Mouse (Mus musculus) right cerebral cortex, postnatal 4 days (tissue): ENCODE measurements around the gene Slc7a8.

Experiments
- DNase-seq: peaks from one replicate; pipeline ENCODE4 v3.0.0-alpha.2; 2022

Slc7a8 gene

GRCm38 (mm10) chr14:54735221-54735620 lies 46.5 kb downstream of the Slc7a8 start:
- DNase-seq: no peak

- DNase-seq: no peak
Observed at GRCm38 (mm10) chr14:54734004-54734403, 47.7 kb downstream of the Slc7a8 start.

GRCm38 (mm10) chr14:54732206-54732605 lies 49.5 kb downstream of the Slc7a8 start:
- DNase-seq: no peak

GRCm38 (mm10) chr14:54730305-54730704 lies 51.4 kb downstream of the Slc7a8 start:
- no peak for DNase-seq

GRCm38 (mm10) chr14:54728823-54729653 lies 52.7 kb downstream of the Slc7a8 start:
- DNase-seq: no peak

- no peak for DNase-seq
Observed at GRCm38 (mm10) chr14:54727565-54727964, 54.2 kb downstream of the Slc7a8 start.

- no peak for DNase-seq
Observed at GRCm38 (mm10) chr14:54724049-54724448, 57.7 kb downstream of the Slc7a8 start.

GRCm38 (mm10) chr14:54721711-54722110 lies 60.0 kb downstream of the Slc7a8 start:
- DNase-seq: no peak

- no peak for DNase-seq
Observed at GRCm38 (mm10) chr14:54720654-54721350, 60.9 kb downstream of the Slc7a8 start.

GRCm38 (mm10) chr14:54720041-54720440 lies 61.7 kb downstream of the Slc7a8 start:
- no peak for DNase-seq

GRCm38 (mm10) chr14:54715402-54715801 lies 66.3 kb downstream of the Slc7a8 start:
- no peak for DNase-seq

- DNase-seq: peak; percentile 25
Observed at GRCm38 (mm10) chr14:54714617-54715081, 67.1 kb downstream of the Slc7a8 start.

GRCm38 (mm10) chr14:54714121-54714520 lies 67.6 kb downstream of the Slc7a8 start:
- peak; percentile 50 for DNase-seq

- DNase-seq: no peak
Observed at GRCm38 (mm10) chr14:54712861-54713260, 68.9 kb downstream of the Slc7a8 start.

- no peak for DNase-seq
Observed at GRCm38 (mm10) chr14:54712074-54712473, 69.7 kb downstream of the Slc7a8 start, which contains the start of gene Cebpe. TSS of gene Cebpe (minus strand) at chr14:54712174.

- DNase-seq: no peak
Observed at GRCm38 (mm10) chr14:54709054-54709453, 72.7 kb downstream of the Slc7a8 start.

- DNase-seq: no peak
Observed at GRCm38 (mm10) chr14:54706589-54707320, 75.0 kb downstream of the Slc7a8 start.

- no peak for DNase-seq
Observed at GRCm38 (mm10) chr14:54705844-54706243, 75.9 kb downstream of the Slc7a8 start.

- DNase-seq: no peak
Observed at GRCm38 (mm10) chr14:54703207-54703606, 78.5 kb downstream of the Slc7a8 start.

GRCm38 (mm10) chr14:54701298-54701697 lies 80.4 kb downstream of the Slc7a8 start:
- DNase-seq: peak; percentile 75

GRCm38 (mm10) chr14:54699586-54699985 lies 82.2 kb downstream of the Slc7a8 start:
- DNase-seq: no peak

GRCm38 (mm10) chr14:54698733-54699132 lies 83.0 kb downstream of the Slc7a8 start, which contains the start of gene Gm29776:
TSS of gene Gm29776 (minus strand) at chr14:54698833.
- no peak for DNase-seq

GRCm38 (mm10) chr14:54696752-54697151 lies 85.0 kb downstream of the Slc7a8 start:
- DNase-seq: no peak
